8 mouse cellular contexts compared by ENCODE assay signal in genomic region chr9:15029025-15029727, GRCm38 (mm10). TPM values are rescaled to one million over a fixed set of nuclear protein-coding genes. Genes with fewer than 3 reads are reported as not detected.
DNase-seq lines count a peak whose midpoint lies in the region; ATAC-seq lines count a peak whose summit lies in the region.

No protein-coding gene starts in this region.

- H3K4me3 ChIP-seq in heart, embryonic 10.5 days: no peak overlapping the region
- no peak overlapping the region for H3K4me3 ChIP-seq in forebrain, embryonic 16.5 days (replicated peaks; ENCODE audit: low read length)
- no peak overlapping the region for H3K4me3 ChIP-seq in midbrain, embryonic 11.5 days (ENCODE audit: low read depth, low read length)

- DNase-seq in heart, adult 18-20 months: peak; percentile 56 to 80
- DNase-seq in heart, embryonic 10.5 days (ENCODE audit: low spot score): no peak
- DNase-seq in A20 (ENCODE audit: low read depth, low spot score): peak; percentile 64
- peak; percentile 70 for DNase-seq in adrenal gland, postnatal 25 days
- DNase-seq in kidney, postnatal 36 days: peak; percentile 29 to 82
- DNase-seq in midbrain, embryonic 11.5 days (ENCODE audit: low spot score, missing footprints): peak; percentile 75
- peak; percentile 80 for DNase-seq in testis, postnatal 10 days (ENCODE audit: low spot score)

- ATAC-seq in forebrain, embryonic 16.5 days: 0 out of 2 replicates have a peak, but pooled peaks have one; percentile 26
- ATAC-seq in midbrain, embryonic 11.5 days (ENCODE audit: low FRiP score): peak; percentile 55; the same call in 1 of the 2 replicates

- H3K27ac ChIP-seq in heart, embryonic 10.5 days: no peak overlapping the region
- no peak overlapping the region for H3K27ac ChIP-seq in forebrain, embryonic 16.5 days (ENCODE audit: low read length)
- no peak overlapping the region for H3K27ac ChIP-seq in midbrain, embryonic 11.5 days (ENCODE audit: low read depth, low read length)

- H3K9me3 ChIP-seq in heart, embryonic 10.5 days: no peaks in the 10 kb centered on the region
- no peaks in the 10 kb centered on the region for H3K9me3 ChIP-seq in forebrain, embryonic 16.5 days (ENCODE audit: control insufficient read depth, low read length)
- H3K9me3 ChIP-seq in midbrain, embryonic 11.5 days (ENCODE audit: control insufficient read depth, low read length): no peaks in the 10 kb centered on the region

- H3K9ac ChIP-seq in forebrain, embryonic 16.5 days (replicated peaks; ENCODE audit: low read depth, low read length): no peak overlapping the region
- no peak overlapping the region for H3K9ac ChIP-seq in midbrain, embryonic 11.5 days (ENCODE audit: low read length)

- H3K36me3 ChIP-seq in heart, embryonic 10.5 days: peaks cover 17% of the 10 kb centered on the region; the same call in 1 of the 2 replicates
- peaks cover 4% of the 10 kb centered on the region; the same call in 1 of the 2 replicates for H3K36me3 ChIP-seq in forebrain, embryonic 16.5 days (ENCODE audit: control insufficient read depth, insufficient read depth)
- peaks cover 5% of the 10 kb centered on the region; the same call in 1 of the 2 replicates for H3K36me3 ChIP-seq in midbrain, embryonic 11.5 days (ENCODE audit: control insufficient read depth, insufficient read depth, low read length)

- H3K27me3 ChIP-seq in heart, embryonic 10.5 days (ENCODE audit: insufficient read depth, poor library complexity, severe bottlenecking): no peaks in the 10 kb centered on the region
- no peaks in the 10 kb centered on the region for H3K27me3 ChIP-seq in forebrain, embryonic 16.5 days (replicated peaks; ENCODE audit: control insufficient read depth, insufficient read depth, low read length)
- no peaks in the 10 kb centered on the region for H3K27me3 ChIP-seq in midbrain, embryonic 11.5 days (ENCODE audit: control insufficient read depth, insufficient read depth, low read length)

- no peak overlapping the region for H3K4me2 ChIP-seq in forebrain, embryonic 16.5 days (ENCODE audit: low read length)
- no peak overlapping the region for H3K4me2 ChIP-seq in midbrain, embryonic 11.5 days

- H3K4me1 ChIP-seq in heart, embryonic 10.5 days: 0 out of 2 replicates have a peak, but pooled peaks cover 4% of the 10 kb centered on the region
- peaks cover 5% of the 10 kb centered on the region; the same call in 1 of the 2 replicates for H3K4me1 ChIP-seq in forebrain, embryonic 16.5 days (replicated peaks; ENCODE audit: control insufficient read depth, insufficient read depth, low read length)
- H3K4me1 ChIP-seq in midbrain, embryonic 11.5 days (ENCODE audit: control insufficient read depth, insufficient read depth, low read length): no peaks in the 10 kb centered on the region

- 46% methylated on average over 5 of the region's 5 CpGs for whole genome bisulfite sequencing in heart, embryonic 10.5 days
- 66% methylated on average over 5 of the region's 5 CpGs for WGBS in forebrain, embryonic 16.5 days
- WGBS in midbrain, embryonic 11.5 days: 59% methylated on average over 5 of the region's 5 CpGs

RNA-seq across cellular contexts. Expression of gene Panx1, which starts 16.1 kb away (rescaled TPM):
- 10 to 100 TPM in 1 of 2 experiments, 1 to 10 TPM in 1; 5.4 to 10.1 TPM for total RNA-seq in heart, adult 18-20 months (2021)
- polyA plus RNA-seq in heart, embryonic 10.5 days (2016; fragmentation: Nextera tagmentation; extraction: Ambion mirVana): 26.9 and 43.7 TPM in 2 replicates
- total RNA-seq in adrenal gland, postnatal 25 days (2021): 8.6 and 14.9 TPM in 2 replicates
- polyA plus RNA-seq in forebrain, embryonic 16.5 days (2015; fragmentation: Nextera tagmentation; extraction: Ambion mirVana): 136 and 138 TPM in 2 replicates
- polyA plus RNA-seq in midbrain, embryonic 11.5 days (2014; fragmentation: Nextera tagmentation; extraction: Ambion mirVana): 119 and 129 TPM in 2 replicates
